Mouse (Mus musculus): ENCODE measurements around the gene Lyl1. TPM values are rescaled to one million over a fixed set of nuclear protein-coding genes. Genes with fewer than 3 reads are reported as not detected.
A peak's percentile ranks its signal among the peaks of the same experiment; 100 is the strongest.

The Lyl1 gene
- polyA plus RNA-seq, 1 experiment from 2014 or later, result 2.1 TPM

DNA sequence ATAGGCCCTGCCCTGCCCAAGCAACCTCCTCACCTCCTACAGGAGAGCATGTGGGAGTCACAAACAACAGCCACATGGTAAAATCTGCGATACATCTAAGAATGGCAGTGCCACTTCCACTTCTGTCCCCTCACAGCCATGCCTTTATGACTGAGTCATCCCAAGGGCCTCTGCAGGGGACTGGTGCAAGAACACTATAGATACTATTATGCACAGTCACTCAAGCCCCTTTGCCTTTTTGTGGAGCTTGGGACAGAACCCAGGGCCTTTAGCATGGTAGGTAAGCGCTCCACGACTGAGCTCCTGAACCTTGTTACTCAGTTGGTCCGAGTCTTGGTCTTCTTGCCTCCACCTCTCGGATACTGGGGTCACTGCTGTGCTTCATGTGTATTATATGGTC is 24.0 kb upstream of the Lyl1 start:
- Histone ChIP-seq H3K4me2 (replicated peaks) (no peak overlapping the region), H3K9ac (replicated peaks) (no peak overlapping the region), H3K4me1 (no peaks in the 10 kb centered on the region), H3K9me3 (no peaks in the 10 kb centered on the region), H3K36me3 (peaks cover 39% of the 10 kb centered on the region), H3K27me3 (no peaks in the 10 kb centered on the region), H3K4me3 (no peak overlapping the region), H3K27ac (replicated peaks) (no peak overlapping the region)
- 93% methylated on average over 5 of the region's 5 CpGs for WGBS
- no peak for ATAC-seq (replicated peaks)

DNA sequence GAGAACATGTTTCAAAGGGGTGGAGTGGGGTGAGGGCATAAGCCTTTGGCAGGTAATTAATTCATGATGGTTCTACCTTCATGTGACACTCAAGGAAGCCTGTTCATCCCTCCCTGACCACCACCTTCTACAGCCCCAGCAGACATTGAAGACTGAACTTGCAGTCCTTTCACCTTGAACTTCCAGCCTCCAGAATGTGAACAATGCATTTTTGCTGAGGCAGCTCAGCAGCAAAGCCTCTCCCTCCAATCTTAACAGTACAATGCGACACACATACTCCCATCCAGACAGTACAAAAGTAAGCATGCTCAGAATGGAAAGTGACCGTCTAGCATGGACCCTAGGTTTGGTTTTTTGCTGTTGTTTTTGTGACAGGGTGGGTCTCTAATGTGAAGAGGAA is 19.8 kb upstream of the Lyl1 start:
- no peak overlapping the region for H3K9ac ChIP-seq (replicated peaks)
- 85% methylated on average over 2 of the region's 2 CpGs for WGBS
- peaks cover 19% of the 10 kb centered on the region for H3K4me1 ChIP-seq
- H3K36me3 ChIP-seq, result no peaks in the 10 kb centered on the region
- H3K4me2 ChIP-seq (replicated peaks), result no peak overlapping the region
- no peaks in the 10 kb centered on the region for H3K9me3 ChIP-seq
- no peak overlapping the region for H3K4me3 ChIP-seq
- ATAC-seq (replicated peaks), result no peak
- H3K27ac ChIP-seq (replicated peaks), result no peak overlapping the region
- H3K27me3 ChIP-seq, result no peaks in the 10 kb centered on the region

DNA sequence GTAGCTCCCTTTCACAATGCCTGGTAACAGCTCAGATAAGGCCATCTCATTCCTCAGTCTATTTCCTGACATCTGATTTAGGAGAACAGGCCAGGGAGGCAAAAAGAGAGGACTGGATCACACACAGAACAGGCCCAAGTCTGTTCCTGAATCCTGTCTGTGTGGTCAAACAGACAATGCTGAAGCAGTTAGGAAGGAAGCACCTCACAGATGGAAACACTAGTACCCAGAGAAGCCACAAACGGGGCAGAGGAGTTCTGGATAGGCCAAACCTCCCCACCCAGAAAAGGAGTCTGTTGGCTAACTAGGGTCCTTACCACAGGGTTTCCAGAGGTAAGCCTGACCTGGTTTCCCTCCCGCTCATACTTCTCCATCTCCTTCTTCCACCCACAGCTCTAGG is 19.0 kb upstream of the Lyl1 start:
- no peak overlapping the region for H3K9ac ChIP-seq (replicated peaks)
- no peaks in the 10 kb centered on the region for H3K27me3 ChIP-seq
- peaks cover 24% of the 10 kb centered on the region for H3K4me1 ChIP-seq
- no peaks in the 10 kb centered on the region for H3K9me3 ChIP-seq
- 85% methylated on average over 2 of the region's 2 CpGs for WGBS
- H3K27ac ChIP-seq (replicated peaks), result no peak overlapping the region
- no peak for ATAC-seq (replicated peaks)
- no peak overlapping the region for H3K4me3 ChIP-seq
- H3K4me2 ChIP-seq (replicated peaks), result no peak overlapping the region
- H3K36me3 ChIP-seq, result no peaks in the 10 kb centered on the region

DNA sequence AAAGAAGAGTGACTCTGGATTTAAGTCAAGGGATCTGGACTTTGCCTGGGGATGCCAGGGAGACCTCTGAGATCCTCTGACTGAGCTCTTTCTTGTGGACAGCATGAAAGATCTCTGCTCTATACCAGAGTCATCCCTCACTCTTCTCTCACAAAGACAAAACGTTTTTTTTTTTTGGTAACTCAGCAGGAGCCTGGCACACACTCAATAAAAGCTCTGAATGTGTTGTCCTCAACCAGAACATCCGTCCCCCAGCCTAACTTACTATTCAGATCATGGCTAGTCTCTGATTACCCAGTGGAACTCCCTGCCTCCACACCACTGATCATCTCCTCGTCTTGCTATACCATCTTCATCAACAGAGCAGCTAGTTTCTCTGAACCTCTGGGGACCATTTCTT is 16.7 kb upstream of the Lyl1 start:
- Histone ChIP-seq H3K4me3 (no peak overlapping the region), H3K36me3 (no peaks in the 10 kb centered on the region), H3K9me3 (no peaks in the 10 kb centered on the region), H3K27me3 (no peaks in the 10 kb centered on the region), H3K4me2 (replicated peaks) (no peak overlapping the region), H3K9ac (replicated peaks) (no peak overlapping the region), H3K4me1 (peaks cover 38% of the 10 kb centered on the region), H3K27ac (replicated peaks) (no peak overlapping the region)
- no peak for ATAC-seq (replicated peaks)
- 39% methylated on average over 3 of the region's 3 CpGs for WGBS

DNA sequence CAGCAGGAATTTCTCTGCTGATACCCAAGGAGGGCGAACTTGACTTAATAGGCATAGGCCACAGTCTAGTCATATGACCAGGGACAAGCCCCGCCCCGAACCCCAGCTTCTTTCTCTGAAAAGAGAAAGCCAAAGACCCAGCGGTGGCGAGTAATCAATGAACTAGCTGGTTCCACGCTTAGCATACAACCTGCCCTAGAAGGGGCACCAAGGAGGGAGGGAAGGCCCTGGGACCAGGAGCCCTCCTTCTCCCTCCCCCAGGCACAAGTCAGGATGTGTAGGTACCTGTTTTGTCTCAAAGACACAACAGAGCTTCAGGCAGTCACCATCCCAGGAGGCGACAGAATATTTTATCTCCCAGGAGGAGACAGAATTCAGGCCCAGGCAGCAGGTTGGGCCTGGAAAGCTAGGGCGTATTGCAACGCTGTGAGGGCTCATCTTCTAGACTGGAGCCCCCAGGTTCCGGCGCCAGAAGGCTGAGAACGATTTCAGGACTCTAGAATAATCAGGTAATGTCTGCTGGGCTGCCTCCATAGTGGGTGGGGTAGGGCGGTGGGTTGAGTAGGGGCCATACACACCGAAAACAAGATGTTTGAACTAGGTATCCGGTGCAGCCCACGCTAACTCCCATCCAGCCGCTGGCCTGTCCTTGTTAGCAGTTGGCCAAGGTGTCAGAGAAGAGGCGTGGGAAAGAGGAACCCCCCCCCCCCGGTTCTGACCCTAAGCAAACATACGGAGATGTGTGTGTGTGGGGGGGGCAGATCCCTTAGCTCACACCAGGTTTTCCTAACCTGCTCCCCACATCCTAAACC is 14.9 kb upstream of the Lyl1 start, which contains the start of gene Trmt1:
TSS of gene Trmt1 (plus strand) at position 117 of the 812 bp plus-strand sequence.
- no peak for ATAC-seq (replicated peaks)
- peaks cover 46% of the 10 kb centered on the region for H3K4me1 ChIP-seq

DNA sequence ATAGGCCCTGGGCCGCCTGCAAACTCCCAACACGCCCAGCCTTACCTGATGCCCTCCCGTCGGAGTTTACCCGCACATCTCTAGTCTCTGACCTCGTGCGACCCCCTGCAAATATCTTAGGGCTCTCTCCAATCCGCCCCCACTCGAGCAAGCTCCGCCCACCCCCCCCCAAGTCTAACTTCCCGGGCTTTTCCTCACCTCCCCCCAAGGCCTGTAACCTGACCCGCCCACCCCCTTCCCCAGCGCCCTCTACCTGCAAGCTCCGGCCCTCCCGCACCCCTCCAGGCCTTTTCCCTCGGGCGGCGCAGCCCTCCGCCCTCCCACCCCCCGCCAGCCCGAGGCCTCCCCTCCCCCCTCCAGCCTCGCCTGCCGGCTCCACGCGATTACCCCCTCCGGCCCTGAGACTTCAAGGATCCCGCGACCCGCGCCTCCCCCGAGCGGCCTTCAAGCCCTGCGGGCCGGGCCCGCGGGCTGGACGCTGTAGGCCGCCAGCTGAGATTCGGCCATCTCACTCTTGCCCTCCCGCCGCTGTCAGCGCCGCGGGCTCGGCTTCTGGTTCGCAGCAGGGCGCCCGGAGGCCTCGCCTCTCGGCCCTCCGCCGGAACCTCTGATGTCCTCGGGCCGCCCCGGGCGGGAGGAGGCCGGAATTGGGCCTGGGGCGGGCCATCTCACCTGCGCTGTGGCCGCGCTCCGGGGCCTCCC is 14.1 kb upstream of the Lyl1 start:
- ATAC-seq (replicated peaks), result peak; percentile 29
- H3K27me3 ChIP-seq, result no peaks in the 10 kb centered on the region
- peaks cover 8% of the 10 kb centered on the region; the same call in 1 of the 2 replicates for H3K36me3 ChIP-seq
- H3K9ac ChIP-seq (replicated peaks), result peak overlapping the region; percentile 99
- under 1% methylated on average over 57 of the region's 62 CpGs for WGBS
- peak overlapping the region; percentile 87 for H3K4me2 ChIP-seq (replicated peaks)
- peak overlapping the region; percentile 98 for H3K4me3 ChIP-seq
- H3K27ac ChIP-seq (replicated peaks), result peak overlapping the region; percentile 88
- no peaks in the 10 kb centered on the region for H3K9me3 ChIP-seq
- peaks cover 46% of the 10 kb centered on the region for H3K4me1 ChIP-seq

More for the DNA sequence above, 14.9 kb upstream of the Lyl1 start, which contains the start of gene Trmt1:
- H3K27ac ChIP-seq (replicated peaks), result peak within 1 kb of the TSS; percentile 88
- peak within 1 kb of the TSS; percentile 87 for H3K4me2 ChIP-seq (replicated peaks)
- H3K9ac ChIP-seq (replicated peaks), result peak within 1 kb of the TSS; percentile 99
- no peaks in the 10 kb centered on the region for H3K27me3 ChIP-seq
- no peaks in the 10 kb centered on the region for H3K9me3 ChIP-seq
- peak within 1 kb of the TSS; percentile 98 for H3K4me3 ChIP-seq
- WGBS, result 4% methylated on average over 20 of the region's 20 CpGs
- 0 out of 2 replicates have a peak, but pooled peaks cover 3% of the 10 kb centered on the region for H3K36me3 ChIP-seq

DNA sequence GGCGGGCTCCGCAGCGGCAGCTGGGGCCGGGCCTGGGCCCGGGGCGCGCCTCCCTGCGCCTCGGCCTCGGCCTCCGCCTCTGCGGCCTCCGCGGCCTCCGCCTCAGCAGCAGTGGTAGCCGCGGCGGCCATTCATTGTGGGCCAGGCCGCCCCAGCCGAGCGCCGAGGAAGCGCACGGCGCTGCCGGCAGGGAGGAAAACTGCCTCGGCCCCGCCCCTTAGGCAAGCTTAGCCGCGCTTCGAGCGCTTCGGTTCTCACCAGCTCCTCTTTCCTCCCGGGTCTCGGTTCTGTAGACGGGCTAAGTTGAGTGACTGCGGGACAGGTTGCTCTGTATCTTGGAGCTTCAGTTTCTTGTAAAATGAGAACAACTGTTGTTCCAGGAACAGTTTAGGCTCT is 13.6 kb upstream of the Lyl1 start, which contains the start of gene Nacc1:
TSS of gene Nacc1 (minus strand) at position 158 of the 396 bp plus-strand sequence.
- Histone ChIP-seq H3K27ac (replicated peaks) (peak within 1 kb of the TSS; percentile 88), H3K4me3 (peak within 1 kb of the TSS; percentile 98), H3K4me1 (peaks cover 46% of the 10 kb centered on the region), H3K36me3 (peaks cover 13% of the 10 kb centered on the region; the same call in 1 of the 2 replicates), H3K27me3 (no peaks in the 10 kb centered on the region), H3K4me2 (replicated peaks) (peak within 1 kb of the TSS; percentile 87), H3K9ac (replicated peaks) (peak within 1 kb of the TSS; percentile 99), H3K9me3 (no peaks in the 10 kb centered on the region)
- ATAC-seq (replicated peaks), result peak; percentile 86
- under 1% methylated on average over 37 of the region's 37 CpGs for WGBS

DNA sequence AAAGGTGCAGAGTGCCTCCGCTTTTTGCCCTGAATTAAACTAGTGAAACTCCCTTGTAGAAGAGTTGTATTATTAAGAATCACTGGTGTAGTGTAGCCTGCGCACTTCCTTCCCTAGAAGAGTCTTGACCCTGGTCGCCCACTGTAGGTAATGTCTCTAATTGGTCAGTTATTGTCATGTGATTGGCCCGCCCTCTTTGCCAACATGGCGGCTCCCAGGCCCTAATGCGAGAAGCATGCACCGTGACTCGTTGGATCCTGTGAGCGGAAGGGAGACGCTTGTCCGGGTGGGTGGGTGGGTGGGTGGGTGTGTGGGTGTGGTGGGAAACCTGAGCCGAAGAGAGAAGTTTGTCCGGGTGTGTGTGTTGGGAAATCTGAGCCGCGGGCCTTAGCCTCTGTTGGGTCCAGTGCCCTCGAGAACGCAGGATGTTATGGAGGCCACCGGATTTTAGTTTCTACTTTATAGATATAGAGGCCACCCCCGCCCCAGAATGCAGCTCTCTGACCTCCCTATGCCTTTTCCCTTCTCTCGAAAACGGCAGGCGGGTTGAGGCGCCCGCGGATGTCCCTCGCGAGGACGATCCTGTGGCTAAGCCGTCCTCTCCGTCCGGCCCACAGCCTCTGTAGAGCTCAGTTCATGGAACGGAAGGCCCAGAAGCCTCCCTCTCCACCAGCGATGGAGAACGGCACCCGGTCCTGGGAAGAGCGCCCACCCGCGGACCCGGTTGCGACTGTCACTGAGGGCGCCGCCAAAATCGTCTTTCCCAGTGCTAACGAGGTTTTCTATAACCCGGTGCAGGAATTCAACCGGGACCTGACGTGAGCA is 12.0 kb upstream of the Lyl1 start:
- Histone ChIP-seq H3K36me3 (peaks cover 23% of the 10 kb centered on the region; the same call in 1 of the 2 replicates), H3K4me1 (peaks cover 46% of the 10 kb centered on the region), H3K9ac (replicated peaks) (peak overlapping the region; percentile 66), H3K27ac (replicated peaks) (peak overlapping the region; percentile 55; the same call in 1 of the 2 replicates), H3K4me2 (replicated peaks) (peak overlapping the region; percentile 87), H3K9me3 (no peaks in the 10 kb centered on the region), H3K4me3 (peak overlapping the region; percentile 80), H3K27me3 (no peaks in the 10 kb centered on the region)
- under 1% methylated on average over 47 of the region's 47 CpGs for WGBS
- peak; percentile 86 for ATAC-seq (replicated peaks)

DNA sequence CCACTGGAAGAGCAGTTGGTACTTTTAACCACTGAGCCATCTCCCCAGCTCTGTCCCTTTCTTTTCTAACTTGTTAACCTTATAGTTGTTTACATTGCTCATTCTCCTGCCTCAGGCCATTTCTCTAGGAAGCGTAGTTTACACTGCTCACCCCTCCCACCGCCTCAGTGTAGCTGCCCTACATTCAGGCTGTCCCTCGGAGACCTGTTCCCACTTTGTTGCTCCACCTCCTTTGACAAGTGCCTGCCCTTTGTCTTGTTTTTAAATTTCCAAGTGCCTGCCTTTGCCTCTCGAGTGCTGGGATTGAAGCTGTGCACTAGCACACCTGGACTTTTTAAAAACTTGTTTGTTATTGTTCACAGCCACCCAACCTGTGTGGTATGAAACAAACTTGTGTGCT is 7.9 kb upstream of the Lyl1 start:
- 81% methylated on average over 4 of the region's 4 CpGs for WGBS
- H3K36me3 ChIP-seq, result peaks cover 40% of the 10 kb centered on the region
- H3K27ac ChIP-seq (replicated peaks), result no peak overlapping the region
- H3K9me3 ChIP-seq, result no peaks in the 10 kb centered on the region
- H3K4me1 ChIP-seq, result peaks cover 16% of the 10 kb centered on the region
- H3K9ac ChIP-seq (replicated peaks), result no peak overlapping the region
- ATAC-seq (replicated peaks), result no peak
- H3K4me3 ChIP-seq, result no peak overlapping the region
- H3K27me3 ChIP-seq, result no peaks in the 10 kb centered on the region
- no peak overlapping the region for H3K4me2 ChIP-seq (replicated peaks)

DNA sequence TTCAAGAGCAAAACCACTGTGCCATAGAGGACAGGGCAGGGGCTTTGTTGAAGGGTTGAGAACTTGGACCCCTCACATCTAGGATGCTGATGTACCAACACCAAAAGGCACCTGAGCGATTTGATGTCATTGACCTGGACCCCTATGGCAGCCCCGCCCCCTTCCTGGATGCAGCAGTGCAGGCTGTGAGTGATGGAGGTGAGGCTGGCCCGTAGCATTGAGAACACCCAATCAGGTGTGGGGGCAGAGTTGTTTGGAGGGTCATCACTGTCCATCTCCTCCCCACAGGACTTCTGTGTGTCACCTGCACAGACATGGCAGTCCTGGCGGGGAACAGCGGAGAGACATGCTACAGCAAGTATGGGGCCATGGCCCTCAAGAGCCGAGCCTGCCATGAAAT is 6.1 kb upstream of the Lyl1 start:
- H3K27me3 ChIP-seq, result no peaks in the 10 kb centered on the region
- H3K36me3 ChIP-seq, result peaks cover 47% of the 10 kb centered on the region
- H3K4me3 ChIP-seq, result no peak overlapping the region
- H3K9me3 ChIP-seq, result no peaks in the 10 kb centered on the region
- H3K4me2 ChIP-seq (replicated peaks), result no peak overlapping the region
- no peak overlapping the region for H3K27ac ChIP-seq (replicated peaks)
- WGBS, result 90% methylated on average over 6 of the region's 6 CpGs
- H3K9ac ChIP-seq (replicated peaks), result no peak overlapping the region
- ATAC-seq (replicated peaks), result no peak
- peaks cover 6% of the 10 kb centered on the region for H3K4me1 ChIP-seq

DNA sequence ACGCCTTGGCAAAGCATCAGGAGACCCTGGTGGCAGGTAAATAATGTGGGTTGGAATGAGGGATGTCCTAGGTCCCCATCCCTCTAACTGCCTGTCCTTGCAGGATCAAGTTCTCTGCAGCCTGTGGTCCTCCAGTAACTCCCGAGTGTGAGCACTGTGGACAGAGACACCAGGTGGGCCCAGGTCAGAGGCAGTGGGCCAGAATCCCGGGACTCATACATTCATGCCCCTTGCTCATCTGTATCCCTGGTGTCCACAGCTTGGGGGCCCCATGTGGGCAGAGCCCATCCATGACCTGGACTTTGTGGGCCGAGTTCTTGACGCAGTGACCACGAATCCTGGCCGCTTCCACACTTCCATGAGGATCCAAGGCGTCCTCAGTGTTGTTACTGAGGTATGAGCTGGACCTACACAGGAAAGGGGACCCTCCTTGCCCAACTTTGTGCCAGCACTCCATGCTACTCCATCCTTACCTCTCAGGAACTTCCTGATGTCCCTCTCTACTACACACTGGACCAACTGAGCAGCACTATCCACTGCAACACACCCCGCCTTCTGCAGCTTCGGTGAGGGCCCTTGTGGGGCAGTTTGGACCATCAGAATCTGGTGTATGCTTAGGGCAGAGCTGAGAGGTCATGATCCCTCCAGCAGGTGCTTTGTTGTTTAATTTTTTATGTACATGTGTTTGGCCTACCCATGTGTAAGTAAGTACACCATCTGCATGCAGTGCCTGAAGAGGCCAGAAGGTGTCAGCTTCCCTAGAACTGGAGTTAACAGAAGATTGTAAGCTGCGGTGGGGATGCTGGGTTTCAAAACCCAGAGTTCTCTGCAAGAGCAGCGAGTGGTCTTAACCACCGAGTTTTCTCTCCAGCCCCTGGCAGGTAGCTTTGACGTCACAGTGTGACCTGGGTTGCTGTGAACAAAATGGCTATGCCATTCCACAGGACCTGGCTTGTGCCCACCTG is 3.8 kb upstream of the Lyl1 start:
- no peak overlapping the region for H3K4me2 ChIP-seq (replicated peaks)
- H3K4me1 ChIP-seq, result peaks cover 11% of the 10 kb centered on the region; the same call in 1 of the 2 replicates
- no peak overlapping the region for H3K9ac ChIP-seq (replicated peaks)
- no peaks in the 10 kb centered on the region for H3K9me3 ChIP-seq
- H3K27me3 ChIP-seq, result peaks cover 3% of the 10 kb centered on the region
- peaks cover 37% of the 10 kb centered on the region for H3K36me3 ChIP-seq
- WGBS, result 82% methylated on average over 14 of the region's 14 CpGs
- H3K27ac ChIP-seq (replicated peaks), result 0 out of 2 replicates have a peak overlapping the region, but pooled peaks have one; percentile 0
- H3K4me3 ChIP-seq, result no peak overlapping the region
- ATAC-seq (replicated peaks), result peak; percentile 11; the same call in 1 of the 2 replicates
